Mouse (Mus musculus): ENCODE data around the gene Npas3. TPM values are rescaled to one million over a fixed set of nuclear protein-coding genes. Genes with fewer than 3 reads are reported as not detected.

The Npas3 gene
- polyA plus RNA-seq, 1 experiment from 2014 or later = 0.96 TPM

GRCm38 (mm10) chr12:53331800-53332199 is 83.3 kb downstream of the Npas3 start:
- Histone ChIP-seq H3K27me3 (no peaks in the 10 kb centered on the region), H3K4me3 (replicated peaks) (no peak overlapping the region)
- WGBS = 88% methylated on average over 3 of the region's 3 CpGs

GRCm38 (mm10) chr12:53333251-53333650 is 84.8 kb downstream of the Npas3 start:
- ATAC-seq (replicated peaks; ENCODE audit: low FRiP score) = no peak
- no peak overlapping the region for H3K9ac ChIP-seq
- 76% methylated on average over 2 of the region's 2 CpGs for WGBS
- H3K9me3 ChIP-seq (replicated peaks) = no peaks in the 10 kb centered on the region
- H3K4me2 ChIP-seq = no peak overlapping the region
- H3K4me3 ChIP-seq (replicated peaks) = no peak overlapping the region
- no peak overlapping the region for H3K27ac ChIP-seq
- no peaks in the 10 kb centered on the region for H3K36me3 ChIP-seq
- peaks cover 14% of the 10 kb centered on the region for H3K4me1 ChIP-seq
- no peaks in the 10 kb centered on the region for H3K27me3 ChIP-seq

More at GRCm38 (mm10) chr12:53331800-53332199, 83.3 kb downstream of the Npas3 start:
- Histone ChIP-seq H3K4me1 (peaks cover 24% of the 10 kb centered on the region), H3K9ac (no peak overlapping the region), H3K9me3 (replicated peaks) (no peaks in the 10 kb centered on the region), H3K4me2 (no peak overlapping the region), H3K27ac (no peak overlapping the region), H3K36me3 (no peaks in the 10 kb centered on the region)
- no peak for ATAC-seq (replicated peaks; ENCODE audit: low FRiP score)

GRCm38 (mm10) chr12:53338349-53338948 is 90.0 kb downstream of the Npas3 start:
- ATAC-seq (replicated peaks; ENCODE audit: low FRiP score) = 0 out of 2 replicates have a peak, but pooled peaks have one; percentile 22
- no peaks in the 10 kb centered on the region for H3K36me3 ChIP-seq
- no peak overlapping the region for H3K27ac ChIP-seq
- no peak overlapping the region for H3K4me2 ChIP-seq
- no peaks in the 10 kb centered on the region for H3K27me3 ChIP-seq
- 29% methylated on average over 14 of the region's 14 CpGs for WGBS
- no peak overlapping the region for H3K9ac ChIP-seq
- no peak overlapping the region for H3K4me3 ChIP-seq (replicated peaks)
- peaks cover 15% of the 10 kb centered on the region; the same call in 1 of the 2 replicates for H3K4me1 ChIP-seq
- H3K9me3 ChIP-seq (replicated peaks) = no peaks in the 10 kb centered on the region

DNA sequence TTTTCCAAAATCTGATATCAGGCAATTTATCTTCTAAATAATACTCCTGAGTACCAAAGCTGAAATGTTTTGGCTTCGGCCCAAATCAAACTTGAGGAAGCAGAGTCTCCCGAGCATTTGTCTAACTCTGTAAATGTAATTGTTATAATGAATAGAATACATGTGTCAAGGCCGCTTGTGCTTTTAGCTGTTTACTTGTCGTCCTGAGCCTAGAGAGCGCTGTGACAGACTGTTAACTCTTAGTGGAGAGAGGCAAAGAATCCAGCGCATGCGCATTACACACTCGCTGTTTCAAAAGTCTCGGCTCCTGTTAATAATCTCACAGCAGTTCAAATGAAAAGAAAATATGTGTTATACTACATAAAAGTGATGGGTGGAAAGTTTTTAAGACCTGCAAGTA is 94.3 kb downstream of the Npas3 start:
- no peak overlapping the region for H3K4me3 ChIP-seq (replicated peaks)
- H3K4me2 ChIP-seq = no peak overlapping the region
- peaks cover 15% of the 10 kb centered on the region; the same call in 1 of the 2 replicates for H3K4me1 ChIP-seq
- no peak overlapping the region for H3K27ac ChIP-seq
- H3K27me3 ChIP-seq = no peaks in the 10 kb centered on the region
- no peak for ATAC-seq (replicated peaks; ENCODE audit: low FRiP score)
- H3K9me3 ChIP-seq (replicated peaks) = no peaks in the 10 kb centered on the region
- no peak overlapping the region for H3K9ac ChIP-seq
- 56% methylated on average over 9 of the region's 9 CpGs for WGBS
- no peaks in the 10 kb centered on the region for H3K36me3 ChIP-seq

DNA sequence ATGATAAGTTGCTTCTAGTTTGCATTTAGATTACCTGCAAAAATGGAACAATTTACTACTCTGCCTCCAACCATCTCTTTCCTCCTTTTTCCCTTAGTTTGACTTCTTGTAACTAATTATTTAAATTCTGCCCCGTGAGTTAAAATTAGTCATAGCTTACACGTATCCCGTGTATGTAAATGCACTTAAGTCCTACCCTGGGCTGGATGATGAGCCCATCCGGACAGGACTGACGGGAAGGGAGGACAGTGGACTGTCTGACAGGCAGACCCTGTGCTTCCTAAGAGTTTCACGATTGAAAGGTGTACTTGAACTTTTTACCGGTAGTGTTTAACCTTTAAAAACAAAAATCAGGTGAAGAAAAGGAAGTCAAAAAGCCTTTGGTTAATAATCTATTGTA is 103.4 kb downstream of the Npas3 start:
- no peaks in the 10 kb centered on the region for H3K27me3 ChIP-seq

DNA sequence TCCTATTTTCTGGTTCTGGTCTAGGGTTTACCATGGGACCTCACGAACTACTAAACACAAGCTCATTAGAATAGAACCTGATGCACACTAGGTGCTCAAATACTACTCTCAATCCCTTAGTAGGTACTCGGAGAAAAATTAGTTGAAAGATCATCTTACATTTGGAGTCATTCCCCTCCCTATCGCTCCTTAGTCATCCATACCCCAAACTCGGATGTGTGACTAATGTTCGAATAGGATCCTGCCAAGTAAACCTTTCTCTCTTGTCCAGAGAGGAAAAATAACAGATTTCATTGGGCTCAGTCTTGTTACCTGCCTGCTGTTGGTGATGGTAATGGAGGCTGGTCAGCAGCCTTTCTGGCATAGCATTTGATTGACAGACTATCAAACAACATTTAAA is 117.3 kb downstream of the Npas3 start:
- Histone ChIP-seq H3K4me2 (no peak overlapping the region), H3K4me1 (no peaks in the 10 kb centered on the region), H3K4me3 (replicated peaks) (no peak overlapping the region), H3K36me3 (no peaks in the 10 kb centered on the region), H3K27me3 (no peaks in the 10 kb centered on the region), H3K27ac (no peak overlapping the region), H3K9me3 (replicated peaks) (no peaks in the 10 kb centered on the region), H3K9ac (no peak overlapping the region)
- no peak for ATAC-seq (replicated peaks; ENCODE audit: low FRiP score)
- WGBS = 87% methylated on average over 5 of the region's 5 CpGs

More for the DNA sequence above, 103.4 kb downstream of the Npas3 start:
- no peak overlapping the region for H3K9ac ChIP-seq
- 79% methylated on average over 7 of the region's 7 CpGs for WGBS
- H3K4me2 ChIP-seq = no peak overlapping the region
- no peaks in the 10 kb centered on the region for H3K36me3 ChIP-seq
- ATAC-seq (replicated peaks; ENCODE audit: low FRiP score) = no peak
- no peak overlapping the region for H3K27ac ChIP-seq
- H3K4me3 ChIP-seq (replicated peaks) = no peak overlapping the region
- H3K9me3 ChIP-seq (replicated peaks) = no peaks in the 10 kb centered on the region
- 0 out of 2 replicates have a peak, but pooled peaks cover 2% of the 10 kb centered on the region for H3K4me1 ChIP-seq

GRCm38 (mm10) chr12:53384851-53385250 is 136.4 kb downstream of the Npas3 start:
- WGBS = 66% methylated on average over 8 of the region's 8 CpGs
- no peak overlapping the region for H3K9ac ChIP-seq
- H3K36me3 ChIP-seq = no peaks in the 10 kb centered on the region
- no peaks in the 10 kb centered on the region for H3K27me3 ChIP-seq
- no peaks in the 10 kb centered on the region for H3K4me1 ChIP-seq
- no peak overlapping the region for H3K27ac ChIP-seq
- H3K4me2 ChIP-seq = no peak overlapping the region
- ATAC-seq (replicated peaks; ENCODE audit: low FRiP score) = no peak
- H3K9me3 ChIP-seq (replicated peaks) = no peaks in the 10 kb centered on the region
- H3K4me3 ChIP-seq (replicated peaks) = no peak overlapping the region

- ATAC-seq (replicated peaks; ENCODE audit: low FRiP score) = no peak
- no peak overlapping the region for H3K4me3 ChIP-seq (replicated peaks)
- no peaks in the 10 kb centered on the region for H3K36me3 ChIP-seq
- H3K27ac ChIP-seq = no peak overlapping the region
- H3K4me2 ChIP-seq = no peak overlapping the region
- H3K9me3 ChIP-seq (replicated peaks) = no peaks in the 10 kb centered on the region
- 39% methylated on average over 4 of the region's 4 CpGs for WGBS
- 0 out of 2 replicates have a peak, but pooled peaks cover 10% of the 10 kb centered on the region for H3K4me1 ChIP-seq
- no peaks in the 10 kb centered on the region for H3K27me3 ChIP-seq
- H3K9ac ChIP-seq = no peak overlapping the region
Observed at GRCm38 (mm10) chr12:53405856-53406255, 157.4 kb downstream of the Npas3 start.

DNA sequence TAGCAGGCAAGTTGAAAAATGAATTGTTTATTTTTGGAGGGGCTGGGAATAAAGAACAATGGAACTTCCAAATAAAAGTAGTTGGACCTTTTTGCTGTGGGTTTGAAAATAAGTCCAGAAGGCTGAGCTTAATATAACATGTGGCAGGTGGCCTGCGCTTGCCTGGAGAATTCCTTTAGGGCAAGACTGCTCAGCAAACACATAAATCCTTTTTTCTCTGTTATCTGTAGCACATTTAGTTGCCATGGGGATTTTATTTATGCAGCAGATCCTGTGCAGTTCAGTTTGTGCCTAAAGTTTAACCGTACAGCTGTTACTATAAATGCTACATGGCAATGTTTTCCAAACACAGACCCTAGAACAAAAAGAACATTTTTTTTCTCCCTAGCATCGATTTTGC is 159.3 kb downstream of the Npas3 start:
- H3K9me3 ChIP-seq (replicated peaks) = no peaks in the 10 kb centered on the region
- H3K27ac ChIP-seq = no peak overlapping the region
- H3K4me1 ChIP-seq = 0 out of 2 replicates have a peak, but pooled peaks cover 10% of the 10 kb centered on the region
- no peak overlapping the region for H3K4me3 ChIP-seq (replicated peaks)
- H3K27me3 ChIP-seq = no peaks in the 10 kb centered on the region
- no peaks in the 10 kb centered on the region for H3K36me3 ChIP-seq
- no peak overlapping the region for H3K4me2 ChIP-seq
- 20% methylated on average over 3 of the region's 3 CpGs for WGBS
- no peak for ATAC-seq (replicated peaks; ENCODE audit: low FRiP score)
- H3K9ac ChIP-seq = no peak overlapping the region

DNA sequence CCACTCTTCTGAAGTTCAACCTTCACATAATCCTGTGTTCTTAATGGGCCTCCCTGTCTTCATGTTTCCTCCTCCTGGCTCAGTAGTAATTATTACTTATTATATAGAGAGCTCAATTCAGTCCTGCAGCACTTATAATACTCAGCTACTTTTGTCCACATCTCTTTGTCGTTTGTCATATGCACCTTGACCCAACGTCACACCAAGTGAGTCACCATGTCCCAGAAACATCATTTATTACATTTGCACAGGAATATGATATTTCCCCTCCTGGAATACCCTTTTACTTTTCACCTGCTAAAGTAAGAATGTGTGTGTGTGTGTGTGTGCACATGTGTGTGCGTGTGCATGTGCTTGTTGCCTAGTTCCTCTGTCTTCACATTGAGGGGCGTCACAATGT is 161.2 kb downstream of the Npas3 start:
- no peaks in the 10 kb centered on the region for H3K27me3 ChIP-seq
- 96% methylated on average over 4 of the region's 4 CpGs for WGBS
- no peak overlapping the region for H3K4me2 ChIP-seq
- no peak overlapping the region for H3K9ac ChIP-seq
- no peak overlapping the region for H3K27ac ChIP-seq
- no peaks in the 10 kb centered on the region for H3K9me3 ChIP-seq (replicated peaks)
- H3K4me1 ChIP-seq = 0 out of 2 replicates have a peak, but pooled peaks cover 10% of the 10 kb centered on the region
- no peak for ATAC-seq (replicated peaks; ENCODE audit: low FRiP score)
- H3K4me3 ChIP-seq (replicated peaks) = no peak overlapping the region
- no peaks in the 10 kb centered on the region for H3K36me3 ChIP-seq

DNA sequence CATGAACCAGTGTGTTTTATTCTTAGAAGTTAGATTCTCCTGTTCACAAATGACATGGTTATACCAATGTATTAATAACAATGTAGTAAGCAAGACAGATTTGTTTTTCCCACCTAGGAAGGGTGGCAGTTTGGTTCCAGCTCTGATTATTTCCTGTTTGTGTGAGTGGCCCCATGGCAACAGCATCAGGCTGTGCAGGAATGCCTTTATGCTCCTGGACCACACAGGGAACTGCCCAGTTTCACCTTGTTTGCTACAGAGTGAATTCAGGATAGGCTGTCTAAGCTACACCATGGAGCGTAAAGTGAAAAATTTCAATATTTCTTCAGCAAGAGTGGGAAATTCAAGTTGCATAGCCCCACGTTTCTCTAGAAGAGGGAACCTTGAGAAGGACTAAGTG is 162.2 kb downstream of the Npas3 start:
- no peak overlapping the region for H3K27ac ChIP-seq
- H3K36me3 ChIP-seq = no peaks in the 10 kb centered on the region
- H3K9me3 ChIP-seq (replicated peaks) = no peaks in the 10 kb centered on the region
- 0 out of 2 replicates have a peak, but pooled peaks cover 10% of the 10 kb centered on the region for H3K4me1 ChIP-seq
- H3K4me3 ChIP-seq (replicated peaks) = no peak overlapping the region
- no peak for ATAC-seq (replicated peaks; ENCODE audit: low FRiP score)
- H3K27me3 ChIP-seq = no peaks in the 10 kb centered on the region
- no peak overlapping the region for H3K9ac ChIP-seq
- 91% methylated on average over 2 of the region's 2 CpGs for WGBS
- H3K4me2 ChIP-seq = no peak overlapping the region

GRCm38 (mm10) chr12:53416096-53416495 is 167.6 kb downstream of the Npas3 start:
- H3K27ac ChIP-seq = no peak overlapping the region
- H3K4me1 ChIP-seq = no peaks in the 10 kb centered on the region
- no peak for ATAC-seq (replicated peaks; ENCODE audit: low FRiP score)
- WGBS = 54% methylated on average over 4 of the region's 4 CpGs
- H3K4me3 ChIP-seq (replicated peaks) = no peak overlapping the region
- H3K27me3 ChIP-seq = no peaks in the 10 kb centered on the region
- H3K36me3 ChIP-seq = no peaks in the 10 kb centered on the region
- H3K4me2 ChIP-seq = no peak overlapping the region
- no peak overlapping the region for H3K9ac ChIP-seq
- H3K9me3 ChIP-seq (replicated peaks) = no peaks in the 10 kb centered on the region

- no peak for ATAC-seq (replicated peaks; ENCODE audit: low FRiP score)
- H3K27me3 ChIP-seq = no peaks in the 10 kb centered on the region
- 87% methylated on average over 4 of the region's 4 CpGs for WGBS
- H3K4me1 ChIP-seq = no peaks in the 10 kb centered on the region
- H3K36me3 ChIP-seq = no peaks in the 10 kb centered on the region
- H3K9me3 ChIP-seq (replicated peaks) = no peaks in the 10 kb centered on the region
- no peak overlapping the region for H3K4me2 ChIP-seq
- no peak overlapping the region for H3K27ac ChIP-seq
- no peak overlapping the region for H3K4me3 ChIP-seq (replicated peaks)
- H3K9ac ChIP-seq = no peak overlapping the region
Observed at GRCm38 (mm10) chr12:53421701-53422100, 173.2 kb downstream of the Npas3 start.

Data from kidney, embryonic 15.5 days (tissue).